Mouse (Mus musculus): ENCODE measurements around the gene Olfr283. TPM values are rescaled to one million over a fixed set of nuclear protein-coding genes. Genes with fewer than 3 reads are reported as not detected.
"Not testable (repeated sequence)": the region's sequence is repeated elsewhere in the genome, so short reads cannot be mapped to it uniquely, and the experiment has no call there.

The Olfr283 gene
- not detected in 2 replicates for polyA plus RNA-seq (2015; fragmentation: Nextera tagmentation; extraction: Ambion mirVana)

GRCm38 (mm10) chr15:98380846-98381245 is at the start of gene Olfr283:
Olfr283 (minus strand) TSS chr15:98380946.
- ATAC-seq (replicated peaks; ENCODE audit: low FRiP score), result no peak
- Histone ChIP-seq H3K4me3 (replicated peaks) (no peak within 1 kb of the TSS), H3K27ac (no peak within 1 kb of the TSS), H3K9ac (no peak within 1 kb of the TSS), H3K27me3 (no peaks in the 10 kb centered on the region), H3K36me3 (no peaks in the 10 kb centered on the region), H3K9me3 (replicated peaks) (no peaks in the 10 kb centered on the region), H3K4me2 (no peak within 1 kb of the TSS), H3K4me1 (no peaks in the 10 kb centered on the region)
- WGBS, result 88% methylated on average over 6 of the region's 6 CpGs

DNA sequence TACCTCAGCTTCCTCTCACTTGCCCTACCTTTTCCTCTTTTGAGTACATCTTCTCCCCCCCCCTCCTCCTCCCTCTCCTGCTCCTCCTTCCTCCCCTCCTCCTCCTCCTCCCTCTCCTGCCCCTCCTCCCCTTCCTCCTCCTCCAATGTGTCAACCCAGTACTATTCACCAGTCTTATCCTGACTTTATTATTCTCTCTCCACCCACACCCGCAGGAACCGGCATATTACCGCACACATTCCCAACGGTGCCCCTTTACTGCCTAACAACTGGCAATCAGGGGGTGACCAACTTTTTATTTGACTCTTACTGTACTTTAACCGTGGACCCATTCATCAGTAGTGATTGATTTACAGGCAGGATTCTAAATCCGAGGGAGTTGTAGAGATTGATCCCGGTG is 44.4 kb upstream of the Olfr283 start:
- Histone ChIP-seq H3K4me1 (peaks cover 7% of the 10 kb centered on the region; the same call in 1 of the 2 replicates), H3K27ac (no peak overlapping the region), H3K4me3 (replicated peaks) (no peak overlapping the region), H3K36me3 (no peaks in the 10 kb centered on the region), H3K4me2 (no peak overlapping the region), H3K9me3 (replicated peaks) (no peaks in the 10 kb centered on the region), H3K9ac (no peak overlapping the region), H3K27me3 (peaks cover 3% of the 10 kb centered on the region; the same call in 1 of the 2 replicates)
- no peak for ATAC-seq (replicated peaks; ENCODE audit: low FRiP score)
- 33% methylated on average over 7 of the region's 7 CpGs for WGBS

DNA sequence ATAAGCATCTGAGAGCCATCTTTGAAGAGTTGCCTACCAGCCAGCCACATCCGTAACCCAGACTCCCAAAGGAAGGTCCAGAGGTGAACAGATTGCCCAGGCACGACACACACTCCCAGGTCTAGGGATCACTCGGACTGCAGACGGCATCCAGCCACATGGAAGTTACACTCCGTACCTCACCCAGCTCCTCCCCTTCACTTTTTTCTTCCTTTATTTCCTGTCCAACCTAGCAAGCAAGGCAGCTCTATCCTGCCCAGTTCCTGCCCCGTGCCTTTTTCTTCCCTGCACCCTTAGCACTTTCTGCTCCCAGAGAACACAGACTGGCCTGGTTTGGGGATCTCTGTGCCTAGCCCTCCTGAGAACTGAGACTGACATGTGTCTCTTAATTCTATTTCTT is 44.0 kb upstream of the Olfr283 start:
- Histone ChIP-seq H3K4me3 (replicated peaks) (no peak overlapping the region), H3K27ac (no peak overlapping the region), H3K9me3 (replicated peaks) (no peaks in the 10 kb centered on the region), H3K4me2 (no peak overlapping the region), H3K9ac (no peak overlapping the region), H3K27me3 (peaks cover 3% of the 10 kb centered on the region; the same call in 1 of the 2 replicates), H3K4me1 (peaks cover 7% of the 10 kb centered on the region; the same call in 1 of the 2 replicates), H3K36me3 (no peaks in the 10 kb centered on the region)
- 36% methylated on average over 6 of the region's 6 CpGs for WGBS
- no peak for ATAC-seq (replicated peaks; ENCODE audit: low FRiP score)

- H3K9ac ChIP-seq, result no peak overlapping the region
- no peak overlapping the region for H3K27ac ChIP-seq
- WGBS, result 64% methylated on average over 14 of the region's 14 CpGs
- H3K4me1 ChIP-seq, result peaks cover 7% of the 10 kb centered on the region; the same call in 1 of the 2 replicates
- no peak overlapping the region for H3K4me3 ChIP-seq (replicated peaks)
- H3K27me3 ChIP-seq, result peaks cover 3% of the 10 kb centered on the region; the same call in 1 of the 2 replicates
- no peaks in the 10 kb centered on the region for H3K9me3 ChIP-seq (replicated peaks)
- no peak overlapping the region for H3K4me2 ChIP-seq
- H3K36me3 ChIP-seq, result no peaks in the 10 kb centered on the region
- ATAC-seq (replicated peaks; ENCODE audit: low FRiP score), result no peak
These were observed 43.6 kb upstream of the Olfr283 start for GRCm38 (mm10) chr15:98424326-98424725.

- H3K4me2 ChIP-seq, result no peak overlapping the region
- H3K9me3 ChIP-seq (replicated peaks), result no peaks in the 10 kb centered on the region
- H3K36me3 ChIP-seq, result no peaks in the 10 kb centered on the region
- H3K4me1 ChIP-seq, result peaks cover 7% of the 10 kb centered on the region; the same call in 1 of the 2 replicates
- WGBS, result 63% methylated on average over 4 of the region's 4 CpGs
- peaks cover 3% of the 10 kb centered on the region; the same call in 1 of the 2 replicates for H3K27me3 ChIP-seq
- no peak for ATAC-seq (replicated peaks; ENCODE audit: low FRiP score)
- no peak overlapping the region for H3K9ac ChIP-seq
- no peak overlapping the region for H3K27ac ChIP-seq
- H3K4me3 ChIP-seq (replicated peaks), result no peak overlapping the region
These were observed 40.2 kb upstream of the Olfr283 start for GRCm38 (mm10) chr15:98420897-98421296.

GRCm38 (mm10) chr15:98418096-98418495 is 37.4 kb upstream of the Olfr283 start:
- Histone ChIP-seq H3K27ac (no peak overlapping the region), H3K9ac (no peak overlapping the region), H3K4me1 (no peaks in the 10 kb centered on the region), H3K4me3 (replicated peaks) (no peak overlapping the region), H3K4me2 (no peak overlapping the region), H3K9me3 (replicated peaks) (no peaks in the 10 kb centered on the region), H3K27me3 (no peaks in the 10 kb centered on the region), H3K36me3 (no peaks in the 10 kb centered on the region)
- ATAC-seq (replicated peaks; ENCODE audit: low FRiP score), result no peak
- 72% methylated on average over 7 of the region's 7 CpGs for WGBS

DNA sequence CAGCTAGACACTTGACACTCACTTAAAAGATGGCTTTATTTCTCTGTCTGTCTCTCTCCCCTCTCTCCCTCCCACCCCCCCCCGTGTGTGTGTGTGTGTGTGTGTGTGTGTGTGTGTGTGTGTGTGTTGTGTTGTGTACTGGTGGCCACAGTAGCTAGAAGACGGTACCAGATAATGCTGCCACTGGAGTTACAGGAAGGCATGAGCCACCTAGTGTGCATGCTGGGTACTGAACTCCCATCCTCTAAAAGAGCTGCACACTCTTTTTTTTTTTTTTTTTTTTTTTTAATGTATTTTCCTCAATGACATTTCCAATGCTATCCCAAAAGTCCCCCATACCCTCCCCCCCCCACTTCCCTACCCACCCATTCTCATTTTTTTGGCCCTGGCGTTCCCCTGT is 36.5 kb upstream of the Olfr283 start:
- H3K36me3 ChIP-seq; ATAC-seq (replicated peaks; ENCODE audit: low FRiP score); H3K27ac ChIP-seq; H3K4me2 ChIP-seq; H3K4me3 ChIP-seq (replicated peaks); H3K9ac ChIP-seq; H3K4me1 ChIP-seq; H3K27me3 ChIP-seq; H3K9me3 ChIP-seq (replicated peaks): not testable (repeated sequence)
- 45% methylated on average over 2 of the region's 3 CpGs for WGBS

DNA sequence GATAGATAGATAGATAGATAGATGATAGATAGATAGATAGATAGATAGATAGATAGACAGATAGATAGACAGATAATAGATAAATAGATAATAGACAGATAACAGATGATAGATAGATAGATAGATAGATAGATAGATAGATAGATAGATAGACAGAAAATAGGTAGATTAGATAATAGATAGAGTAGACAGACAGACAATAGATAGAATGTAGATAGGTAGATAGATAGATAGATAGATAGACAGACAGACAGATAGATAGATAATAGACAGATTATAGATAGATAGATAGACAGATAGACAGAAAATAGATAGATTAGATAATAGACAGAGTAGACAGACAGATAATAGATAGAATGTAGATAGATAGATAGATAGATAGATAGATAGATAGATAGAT is 36.1 kb upstream of the Olfr283 start:
- H3K4me2 ChIP-seq; H3K4me1 ChIP-seq; H3K9me3 ChIP-seq (replicated peaks); H3K27ac ChIP-seq; ATAC-seq (replicated peaks; ENCODE audit: low FRiP score); H3K4me3 ChIP-seq (replicated peaks); H3K27me3 ChIP-seq; H3K9ac ChIP-seq; H3K36me3 ChIP-seq: not testable (repeated sequence)

DNA sequence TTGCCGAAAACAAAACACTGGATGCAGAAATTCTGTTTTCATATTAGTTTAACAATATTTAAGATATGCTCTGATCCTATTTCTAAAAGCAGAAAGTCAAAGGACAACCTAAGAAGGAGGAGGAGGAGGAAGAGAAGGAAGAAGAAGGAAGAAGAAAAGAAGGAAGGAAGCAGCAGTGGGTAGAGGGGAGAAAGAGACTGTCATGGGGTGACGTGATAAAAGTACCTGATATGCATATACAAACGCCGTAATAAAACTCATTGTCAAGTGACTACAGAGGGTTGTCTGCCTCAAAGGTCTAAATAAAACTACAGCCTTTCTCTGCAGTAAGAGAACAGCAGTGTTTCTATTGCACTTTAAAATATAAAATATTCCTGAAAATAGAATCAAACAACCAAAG is 35.2 kb upstream of the Olfr283 start:
- Histone ChIP-seq H3K36me3 (no peaks in the 10 kb centered on the region), H3K4me1 (no peaks in the 10 kb centered on the region), H3K9me3 (replicated peaks) (no peaks in the 10 kb centered on the region), H3K4me3 (replicated peaks) (no peak overlapping the region), H3K27ac (no peak overlapping the region), H3K4me2 (no peak overlapping the region), H3K27me3 (no peaks in the 10 kb centered on the region), H3K9ac (no peak overlapping the region)
- 80% methylated on average over 4 of the region's 4 CpGs for WGBS
- ATAC-seq (replicated peaks; ENCODE audit: low FRiP score), result no peak

DNA sequence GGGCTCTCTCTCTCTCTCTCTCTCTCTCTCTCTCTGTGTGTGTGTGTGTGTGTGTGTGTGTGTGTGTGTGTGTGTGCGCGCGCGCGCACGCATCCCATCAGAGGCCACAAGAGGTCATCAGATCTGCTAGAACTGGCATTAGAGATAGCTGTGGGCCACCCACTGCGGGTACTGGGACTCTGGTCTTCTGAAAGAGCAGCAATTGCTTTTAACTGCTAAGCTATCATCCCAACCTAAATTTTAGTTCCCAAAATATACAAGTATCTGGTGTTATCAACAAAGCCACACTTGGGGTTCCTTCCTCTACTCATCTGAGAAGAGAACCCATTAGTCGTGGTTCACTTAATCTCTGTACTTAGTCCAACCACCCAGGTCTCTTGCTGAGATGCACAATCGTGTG is 29.5 kb upstream of the Olfr283 start:
- no peak overlapping the region for H3K4me3 ChIP-seq (replicated peaks)
- H3K9ac ChIP-seq, result no peak overlapping the region
- no peaks in the 10 kb centered on the region for H3K4me1 ChIP-seq
- no peaks in the 10 kb centered on the region for H3K36me3 ChIP-seq
- ATAC-seq (replicated peaks; ENCODE audit: low FRiP score), result no peak
- WGBS, result 93% methylated on average over 9 of the region's 9 CpGs
- H3K9me3 ChIP-seq (replicated peaks), result 0 out of 2 replicates have a peak, but pooled peaks cover 5% of the 10 kb centered on the region
- H3K4me2 ChIP-seq, result no peak overlapping the region
- no peaks in the 10 kb centered on the region for H3K27me3 ChIP-seq
- H3K27ac ChIP-seq, result no peak overlapping the region

- Histone ChIP-seq H3K27ac (no peak overlapping the region), H3K9me3 (replicated peaks) (0 out of 2 replicates have a peak, but pooled peaks cover 5% of the 10 kb centered on the region), H3K4me3 (replicated peaks) (no peak overlapping the region), H3K4me2 (no peak overlapping the region), H3K9ac (no peak overlapping the region), H3K4me1 (no peaks in the 10 kb centered on the region), H3K36me3 (no peaks in the 10 kb centered on the region), H3K27me3 (no peaks in the 10 kb centered on the region)
- ATAC-seq (replicated peaks; ENCODE audit: low FRiP score), result no peak
- WGBS, result 93% methylated on average over 2 of the region's 2 CpGs
These were observed 28.9 kb upstream of the Olfr283 start for GRCm38 (mm10) chr15:98409635-98410034.

DNA sequence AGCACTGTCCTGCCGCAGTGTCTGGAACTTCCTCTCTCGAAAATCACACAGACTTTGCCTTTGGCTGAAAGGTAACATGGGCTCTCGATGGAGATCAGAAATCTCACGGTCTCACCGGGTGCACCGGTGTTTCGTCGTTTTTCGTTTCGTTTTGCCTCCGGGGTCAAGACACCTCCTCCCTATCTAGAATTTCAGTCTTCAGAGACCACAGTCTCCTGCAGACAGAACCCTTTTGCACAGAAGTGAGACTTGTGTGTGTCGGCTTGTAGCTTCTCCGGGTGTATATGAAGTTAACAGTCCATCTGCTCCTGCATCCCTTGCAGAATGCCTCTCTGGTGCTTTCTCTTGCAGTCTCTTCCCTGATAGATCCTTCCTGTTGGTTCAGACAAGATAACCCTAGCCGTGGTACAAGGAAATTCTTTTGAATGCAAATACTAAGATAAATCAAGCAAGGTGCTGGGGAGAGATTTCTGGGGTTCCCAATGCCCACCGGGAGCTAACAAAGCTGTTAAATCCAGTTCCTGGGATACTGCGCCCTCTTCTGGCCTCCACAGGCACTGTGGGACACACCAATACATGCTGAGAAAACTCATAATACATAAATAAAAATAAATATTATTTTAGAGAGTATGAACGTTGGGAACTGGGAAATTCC is 27.8 kb upstream of the Olfr283 start:
- no peak for ATAC-seq (replicated peaks; ENCODE audit: low FRiP score)

GRCm38 (mm10) chr15:98402356-98402755 is 21.6 kb upstream of the Olfr283 start:
- no peaks in the 10 kb centered on the region for H3K27me3 ChIP-seq
- no peaks in the 10 kb centered on the region for H3K36me3 ChIP-seq
- WGBS, result 52% methylated on average over 10 of the region's 10 CpGs
- H3K9me3 ChIP-seq (replicated peaks), result 0 out of 2 replicates have a peak, but pooled peaks cover 5% of the 10 kb centered on the region
- H3K27ac ChIP-seq, result no peak overlapping the region
- H3K4me3 ChIP-seq (replicated peaks), result no peak overlapping the region
- peaks cover 25% of the 10 kb centered on the region for H3K4me1 ChIP-seq
- H3K9ac ChIP-seq, result no peak overlapping the region
- no peak overlapping the region for H3K4me2 ChIP-seq
- ATAC-seq (replicated peaks; ENCODE audit: low FRiP score), result no peak

More for the DNA sequence above, 27.8 kb upstream of the Olfr283 start:
- H3K4me2 ChIP-seq, result peak overlapping the region; percentile 50
- no peaks in the 10 kb centered on the region for H3K36me3 ChIP-seq
- peak overlapping the region; percentile 30 for H3K4me3 ChIP-seq (replicated peaks)
- WGBS, result 54% methylated on average over 17 of the region's 17 CpGs
- H3K27me3 ChIP-seq, result no peaks in the 10 kb centered on the region
- H3K4me1 ChIP-seq, result no peaks in the 10 kb centered on the region
- 0 out of 2 replicates have a peak, but pooled peaks cover 5% of the 10 kb centered on the region for H3K9me3 ChIP-seq (replicated peaks)
- H3K27ac ChIP-seq, result no peak overlapping the region
- no peak overlapping the region for H3K9ac ChIP-seq

All from kidney, embryonic 15.5 days (tissue).